Mouse (Mus musculus): ENCODE measurements around the gene Emx2. TPM values are rescaled to one million over a fixed set of nuclear protein-coding genes. Genes with fewer than 3 reads are reported as not detected.

Gene Emx2
- total RNA-seq, 2 experiments from 2014 or later = not detected

GRCm38 (mm10) chr19:59513181-59513580 is 55.0 kb downstream of the Emx2 start:
- no peak for ATAC-seq (replicated peaks; ENCODE audit: poor library complexity)

Other genes with a start within 250 kb of the Emx2 start
- gene Kcnk18, start 239.2 kb upstream of the Emx2 start, total RNA-seq (2015) = not detected in 2 replicates
- not detected in 2 replicates for gene Kcnk18, start 239.2 kb upstream of the Emx2 start, total RNA-seq (2017)
- 4.6 and 9.5 TPM in 2 replicates for gene Slc18a2, start 197.5 kb upstream of the Emx2 start, total RNA-seq (2015)
- 2.2 and 3.8 TPM in 2 replicates for gene Slc18a2, start 197.5 kb upstream of the Emx2 start, total RNA-seq (2017)
- gene Rps12-ps3, start 136.1 kb upstream of the Emx2 start, total RNA-seq (2015) = 1,076 and 1,152 TPM in 2 replicates
- 820 and 1,286 TPM in 2 replicates for gene Rps12-ps3, start 136.1 kb upstream of the Emx2 start, total RNA-seq (2017)
- gene Pdzd8, start 112.6 kb upstream of the Emx2 start, total RNA-seq (2015) = 62.5 and 69.7 TPM in 2 replicates
- gene Pdzd8, start 112.6 kb upstream of the Emx2 start, total RNA-seq (2017) = 46.7 and 49.0 TPM in 2 replicates

All from megakaryocyte progenitor cell, adult 5-6 weeks (primary cell).